Mouse (Mus musculus) B cell, adult (primary cell): ENCODE data around the gene Chd2. TPM values are rescaled to one million over a fixed set of nuclear protein-coding genes. Genes with fewer than 3 reads are reported as not detected.

Experiments used
- total RNA-seq: library from RNA; stranded (reverse); gene quantifications from 4 replicates; pipeline ENCODE4 v1.2.4, GENCODE M21; 2023; ENCODE audit not compliant: inconsistent age

Gene Chd2
- 312 to 392 TPM (median 358 TPM) in 4 replicates for total RNA-seq

DNA sequence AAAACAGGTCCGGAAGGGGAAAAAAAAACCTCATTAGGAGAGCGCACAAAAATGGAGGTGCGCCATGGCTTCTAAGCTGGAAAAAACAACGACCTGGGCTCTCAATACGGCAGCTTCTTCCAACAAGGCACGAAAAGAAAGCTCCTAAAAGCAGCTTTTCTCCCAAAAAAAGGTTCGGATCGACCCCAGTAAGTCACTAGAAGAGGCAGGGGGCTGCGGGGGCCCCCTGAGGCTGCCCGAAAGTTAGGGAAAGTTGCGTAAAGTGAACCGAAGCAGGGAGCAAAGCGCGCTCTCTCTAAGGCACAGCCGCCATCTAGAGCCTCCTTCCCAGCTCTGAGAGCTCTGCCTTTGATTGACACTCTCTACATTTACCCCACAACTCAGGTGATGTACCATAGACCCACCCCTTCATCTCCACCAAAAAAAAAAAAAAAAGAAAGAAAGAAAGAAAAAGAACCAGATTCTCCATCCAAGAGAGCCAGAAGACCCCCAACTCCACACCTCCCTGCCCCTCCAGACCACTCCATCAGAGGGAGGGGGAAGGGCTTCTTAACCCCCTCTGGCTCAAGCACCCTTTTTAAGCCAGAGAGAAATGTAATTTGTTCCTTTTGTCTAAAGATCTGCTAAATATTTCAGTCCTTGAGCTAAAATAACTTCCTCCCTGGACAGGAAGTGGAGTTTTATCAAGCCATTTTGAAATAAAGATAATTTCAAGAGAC, at the start of gene Chd2:
Gene Chd2, minus strand, starts transcription at position 419 of the 719 bp plus-strand sequence.

Other genes starting within 250 kb of the Chd2 start
- gene Rgma, start 166.3 kb downstream of the Chd2 start, total RNA-seq = not detected in 4 replicates
- gene Fam174b, start 198.5 kb upstream of the Chd2 start, total RNA-seq = 0.26 to 0.48 TPM (median 0.36 TPM) in 3 of 4 replicates, not detected in the other